Mouse (Mus musculus) erythroblast, embryonic 14.5 days (primary cell): ENCODE results near the gene Dydc2. TPM values are rescaled to one million over a fixed set of nuclear protein-coding genes. Genes with fewer than 3 reads are reported as not detected.

Source experiments
- H3K27me3 ChIP-seq: 2 replicates; pipeline ENCODE4 v1.6.1; 2012; ENCODE audit warnings: inconsistent platforms; ENCODE audit not compliant: control insufficient read depth
- H3K36me3 ChIP-seq: 2 replicates; pipeline ENCODE4 v1.6.1; 2012; ENCODE audit warnings: mild to moderate bottlenecking, inconsistent platforms; ENCODE audit not compliant: control insufficient read depth
- H3K4me1 ChIP-seq: 2 replicates; pipeline ENCODE4 v1.6.1; 2012; ENCODE audit warnings: inconsistent platforms; ENCODE audit not compliant: control insufficient read depth
- H3K4me3 ChIP-seq: replicated peaks from 2 replicates; pipeline ENCODE3; 2012; ENCODE audit warnings: moderate library complexity, mild to moderate bottlenecking, inconsistent platforms
- H3K9me3 ChIP-seq: 2 replicates; pipeline ENCODE4 v1.6.1; 2012; ENCODE audit warnings: low read length, inconsistent platforms, mixed read lengths; ENCODE audit not compliant: control insufficient read depth
- GATA1 ChIP-seq: IDR thresholded peaks from 2 replicates; pipeline ENCODE4 v1.6.1; 2012; ENCODE audit warnings: low read length, inconsistent platforms, mixed read lengths
- TAL1 ChIP-seq: IDR thresholded peaks from 3 replicates; pipeline ENCODE4 v1.6.1; 2012; ENCODE audit warnings: low read length, inconsistent platforms, mixed read lengths
- polyA plus RNA-seq: library from polyadenylated mRNA; stranded (reverse); fragments of >175 nt; gene quantifications from 2 replicates; pipeline ENCODE4 v1.2.3, GENCODE M21; 2012

Gene Dydc2
- polyA plus RNA-seq, 1 experiment, result not detected

DNA sequence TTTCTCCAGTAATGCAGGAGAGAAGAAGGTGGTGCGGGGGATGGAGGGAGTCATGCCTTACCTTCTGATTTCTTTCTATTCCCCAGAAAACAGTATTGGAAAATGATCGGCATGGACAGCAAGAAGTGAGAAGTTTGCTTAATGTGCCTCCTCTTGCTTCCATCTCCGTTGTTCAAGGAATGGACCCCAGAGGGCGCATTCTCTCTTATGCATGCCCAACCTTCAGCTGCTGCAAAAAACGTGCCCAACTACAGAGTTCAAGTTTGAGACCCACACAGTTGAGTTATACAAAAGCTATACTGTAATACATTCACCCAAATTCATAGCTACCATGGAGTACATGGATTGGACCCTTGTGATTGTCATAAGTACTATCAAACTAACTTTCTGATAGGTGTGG lies 16.5 kb downstream of the Dydc2 start:
- no peaks in the 10 kb centered on the region for H3K36me3 ChIP-seq
- H3K27me3 ChIP-seq, result no peaks in the 10 kb centered on the region
- no peak for TF ChIP-seq GATA1
- TF ChIP-seq TAL1, result no peak
- no peaks in the 10 kb centered on the region for H3K9me3 ChIP-seq
- peaks cover 2% of the 10 kb centered on the region; the same call in 1 of the 2 replicates for H3K4me1 ChIP-seq
- H3K4me3 ChIP-seq, result no peak overlapping the region

GRCm38 (mm10) chr14:41050471-41050870 lies 18.5 kb downstream of the Dydc2 start:
- H3K36me3 ChIP-seq, result no peaks in the 10 kb centered on the region

GRCm38 (mm10) chr14:41047402-41047801 lies 21.6 kb downstream of the Dydc2 start:
- Histone ChIP-seq H3K4me1 (peaks cover 2% of the 10 kb centered on the region; the same call in 1 of the 2 replicates), H3K4me3 (no peak overlapping the region), H3K27me3 (no peaks in the 10 kb centered on the region), H3K9me3 (no peaks in the 10 kb centered on the region), H3K36me3 (no peaks in the 10 kb centered on the region)
- TF ChIP-seq TAL1 (no peak), GATA1 (no peak)

More at GRCm38 (mm10) chr14:41050471-41050870, 18.5 kb downstream of the Dydc2 start:
- Histone ChIP-seq H3K9me3 (no peaks in the 10 kb centered on the region), H3K4me3 (no peak overlapping the region), H3K27me3 (no peaks in the 10 kb centered on the region), H3K4me1 (peaks cover 2% of the 10 kb centered on the region; the same call in 1 of the 2 replicates)
- no peak for TF ChIP-seq TAL1
- no peak for TF ChIP-seq GATA1

DNA sequence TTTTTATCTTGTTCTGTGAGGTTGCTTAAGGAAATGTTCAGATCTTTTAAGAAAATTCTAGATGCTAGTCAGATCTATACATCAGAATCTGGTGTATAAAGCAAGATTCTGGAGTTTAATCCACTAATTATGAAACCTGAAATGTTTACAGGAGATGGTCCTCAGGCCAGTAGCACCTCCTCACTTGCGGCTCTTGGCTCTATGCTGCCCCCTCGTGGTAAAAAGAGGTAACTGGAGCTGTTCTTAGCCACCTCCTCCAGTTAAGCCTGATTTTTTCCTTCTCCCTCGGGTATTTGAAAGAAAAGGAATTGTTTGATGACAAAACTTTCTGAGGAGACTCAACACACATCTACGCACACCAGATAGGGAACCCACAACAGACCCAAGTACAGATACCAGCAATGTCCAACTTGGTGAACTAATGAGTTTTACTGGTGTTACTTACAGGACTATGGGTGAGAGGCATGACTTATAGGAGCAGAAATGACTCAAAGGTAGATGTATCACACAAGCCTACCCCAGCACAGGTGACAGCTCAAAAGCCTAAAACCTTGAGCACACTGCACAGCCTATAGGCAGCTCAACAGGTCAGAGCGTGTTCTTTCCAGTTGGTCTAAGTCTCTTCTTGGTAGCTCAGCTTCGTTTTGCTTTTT lies 33.7 kb downstream of the Dydc2 start:
- H3K27me3 ChIP-seq, result peaks cover 2% of the 10 kb centered on the region; the same call in 1 of the 2 replicates
- peaks cover 2% of the 10 kb centered on the region; the same call in 1 of the 2 replicates for H3K4me1 ChIP-seq
- H3K36me3 ChIP-seq, result no peaks in the 10 kb centered on the region
- H3K4me3 ChIP-seq, result no peak overlapping the region
- no peaks in the 10 kb centered on the region for H3K9me3 ChIP-seq
- TF ChIP-seq TAL1 (no peak), GATA1 (no peak)

- H3K9me3 ChIP-seq, result no peaks in the 10 kb centered on the region
- TF ChIP-seq GATA1 (no peak), TAL1 (no peak)
- H3K36me3 ChIP-seq, result no peaks in the 10 kb centered on the region
- peaks cover 2% of the 10 kb centered on the region; the same call in 1 of the 2 replicates for H3K4me1 ChIP-seq
- peaks cover 2% of the 10 kb centered on the region; the same call in 1 of the 2 replicates for H3K27me3 ChIP-seq
- H3K4me3 ChIP-seq, result no peak overlapping the region
These were observed 35.6 kb downstream of the Dydc2 start for GRCm38 (mm10) chr14:41033135-41034110.

DNA sequence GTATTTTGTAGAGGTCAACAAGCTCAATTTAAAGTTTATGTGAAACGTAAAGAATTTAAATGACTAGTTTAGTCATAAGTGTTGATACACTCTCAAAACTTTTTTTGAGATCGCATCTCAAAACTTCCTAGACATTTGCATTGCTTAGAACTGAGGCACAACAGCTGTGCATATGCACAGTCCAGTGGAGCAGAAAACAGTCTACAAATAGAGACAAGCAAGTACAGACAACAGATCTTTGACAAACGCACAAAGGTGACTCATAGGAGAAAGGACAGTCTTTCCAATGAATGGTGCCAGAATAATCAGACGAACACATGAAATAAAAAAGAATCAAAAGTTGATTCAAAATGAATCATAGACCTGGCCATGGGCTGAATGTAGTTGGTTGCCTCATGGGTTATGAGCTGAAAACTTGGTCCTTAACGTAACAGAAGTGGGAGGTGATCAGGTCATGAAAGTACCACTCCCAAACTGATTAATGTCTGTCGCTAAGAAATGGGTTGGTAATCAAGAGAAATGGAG lies 38.0 kb downstream of the Dydc2 start:
- TF ChIP-seq TAL1 (no peak), GATA1 (no peak)
- H3K36me3 ChIP-seq, result no peaks in the 10 kb centered on the region
- H3K4me1 ChIP-seq, result peaks cover 16% of the 10 kb centered on the region
- no peaks in the 10 kb centered on the region; the same call in 1 of the 2 replicates for H3K27me3 ChIP-seq
- no peak overlapping the region for H3K4me3 ChIP-seq
- no peaks in the 10 kb centered on the region for H3K9me3 ChIP-seq

- Histone ChIP-seq H3K9me3 (no peaks in the 10 kb centered on the region), H3K4me3 (no peak overlapping the region), H3K4me1 (peaks cover 33% of the 10 kb centered on the region), H3K36me3 (no peaks in the 10 kb centered on the region), H3K27me3 (no peaks in the 10 kb centered on the region)
- TF ChIP-seq GATA1 (no peak), TAL1 (no peak)
These were observed 39.7 kb downstream of the Dydc2 start for GRCm38 (mm10) chr14:41029303-41029702.

- no peaks in the 10 kb centered on the region for H3K9me3 ChIP-seq
- H3K4me1 ChIP-seq, result peaks cover 45% of the 10 kb centered on the region
- TF ChIP-seq GATA1 (peak; percentile 54; the same call in 1 of the 2 replicates), TAL1 (peak; percentile 62)
- peaks cover 2% of the 10 kb centered on the region for H3K27me3 ChIP-seq
- H3K36me3 ChIP-seq, result no peaks in the 10 kb centered on the region
- no peak overlapping the region for H3K4me3 ChIP-seq
These were observed 43.3 kb downstream of the Dydc2 start for GRCm38 (mm10) chr14:41025594-41026284.
